Mouse (Mus musculus) adrenal gland, postnatal 10 days (tissue): Measurements from ENCODE around the gene S100a3. TPM values are rescaled to one million over a fixed set of nuclear protein-coding genes. Genes with fewer than 3 reads are reported as not detected.
A peak's percentile ranks its signal among the peaks of the same experiment; 100 is the strongest.

Experiments used
- DNase-seq: peaks from one replicate; pipeline ENCODE4 v3.0.0; 2021; ENCODE audit warnings: mixed read lengths
- total RNA-seq, 2 experiments: library from RNA; stranded (reverse); gene quantifications; 2 replicates each; pipeline ENCODE4 v1.2.3; 2021

S100a3 gene
- total RNA-seq, 2 experiments from 2014 or later = not detected

DNA sequence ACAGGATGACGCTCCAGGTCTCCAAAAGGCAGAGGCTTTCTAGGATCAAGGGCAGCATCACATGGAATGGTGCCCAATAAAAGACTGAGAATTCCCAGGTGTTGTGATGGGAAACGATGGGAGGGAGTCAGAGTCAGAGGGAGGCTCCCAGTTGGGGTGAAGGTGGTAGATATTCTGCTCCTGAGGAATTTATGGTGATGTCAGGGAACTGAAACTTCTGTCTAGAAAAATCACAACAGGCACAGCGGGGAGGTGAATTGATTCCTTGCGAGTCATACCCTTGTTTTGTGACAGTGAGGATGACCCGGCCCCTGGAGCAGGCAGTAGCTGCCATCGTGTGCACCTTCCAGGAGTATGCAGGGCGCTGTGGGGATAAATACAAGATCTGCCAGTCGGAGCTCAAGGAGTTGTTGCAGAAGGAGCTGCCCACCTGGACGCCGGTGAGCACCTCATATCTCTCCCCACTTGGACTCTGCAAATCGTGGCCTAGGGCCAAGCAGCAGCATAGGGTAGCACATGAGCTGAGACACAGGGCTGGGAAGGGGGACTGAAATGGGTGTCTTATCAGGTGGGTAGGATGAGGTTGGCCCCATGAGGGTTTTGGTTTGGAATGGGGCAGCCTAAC, 41.2 kb downstream of the S100a3 start, which contains the start of gene Gm42674:
Gm42674 (plus strand) TSS at position 419 of the 625 bp plus-strand sequence.
- DNase-seq = no peak

DNA sequence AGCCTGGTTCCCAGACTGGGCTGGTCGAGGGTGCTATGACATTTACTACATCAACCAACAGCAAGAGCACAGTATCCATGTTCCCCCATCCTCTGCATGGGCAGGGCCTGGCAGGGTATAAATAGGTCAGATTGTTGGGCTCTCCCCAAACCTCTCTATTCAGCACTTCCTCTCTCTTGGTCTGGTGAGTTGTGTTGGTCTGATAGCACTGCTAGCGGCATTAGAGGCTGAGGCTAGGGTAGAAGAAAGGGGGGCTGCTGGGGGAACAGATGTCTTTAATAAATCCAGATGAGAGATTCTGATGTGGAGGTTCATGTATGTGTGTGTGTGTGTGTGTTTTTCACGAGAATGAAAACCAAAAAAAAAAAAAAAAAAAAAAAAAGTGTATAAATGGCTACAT, 43.2 kb downstream of the S100a3 start, which contains the start of gene S100a4:
S100a4 (plus strand) TSS at position 149 of the 400 bp plus-strand sequence.
- no peak for DNase-seq

DNA sequence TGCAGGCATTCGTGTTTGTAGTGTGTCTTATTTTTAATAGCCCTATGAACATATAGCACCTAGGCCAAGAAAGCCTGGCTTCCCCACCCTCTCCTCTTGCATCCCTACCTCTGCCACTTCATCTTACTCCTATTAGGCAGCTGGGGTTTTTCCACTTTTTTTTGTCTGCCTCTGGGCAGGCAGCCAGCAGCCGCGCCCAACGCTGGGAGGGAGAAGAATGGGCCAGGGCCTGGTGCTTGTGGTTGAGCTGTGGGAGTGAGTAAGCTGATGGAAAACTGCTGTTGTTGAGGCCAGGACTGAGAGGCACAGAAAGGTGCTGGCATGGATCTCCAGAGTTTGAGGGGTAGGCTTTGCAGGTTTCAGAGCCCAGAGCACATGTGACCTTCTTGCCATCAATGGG, 44.0 kb downstream of the S100a3 start:
- peak; percentile 86 for DNase-seq

- no peak for DNase-seq
Measured at GRCm38 (mm10) chr3:90605049-90605448, 44.7 kb downstream of the S100a3 start.

DNA sequence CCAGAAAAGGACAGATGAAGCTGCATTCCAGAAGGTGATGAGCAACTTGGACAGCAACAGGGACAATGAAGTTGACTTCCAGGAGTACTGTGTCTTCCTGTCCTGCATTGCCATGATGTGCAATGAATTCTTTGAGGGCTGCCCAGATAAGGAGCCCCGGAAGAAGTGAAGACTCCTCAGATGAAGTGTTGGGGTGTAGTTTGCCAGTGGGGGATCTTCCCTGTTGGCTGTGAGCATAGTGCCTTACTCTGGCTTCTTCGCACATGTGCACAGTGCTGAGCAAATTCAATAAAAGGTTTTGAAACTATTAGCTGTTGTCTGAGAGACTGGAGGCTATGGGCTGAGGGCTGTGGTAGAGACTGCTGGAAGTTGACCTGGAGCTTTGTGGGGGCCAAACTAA, 45.4 kb downstream of the S100a3 start:
- DNase-seq = no peak

DNA sequence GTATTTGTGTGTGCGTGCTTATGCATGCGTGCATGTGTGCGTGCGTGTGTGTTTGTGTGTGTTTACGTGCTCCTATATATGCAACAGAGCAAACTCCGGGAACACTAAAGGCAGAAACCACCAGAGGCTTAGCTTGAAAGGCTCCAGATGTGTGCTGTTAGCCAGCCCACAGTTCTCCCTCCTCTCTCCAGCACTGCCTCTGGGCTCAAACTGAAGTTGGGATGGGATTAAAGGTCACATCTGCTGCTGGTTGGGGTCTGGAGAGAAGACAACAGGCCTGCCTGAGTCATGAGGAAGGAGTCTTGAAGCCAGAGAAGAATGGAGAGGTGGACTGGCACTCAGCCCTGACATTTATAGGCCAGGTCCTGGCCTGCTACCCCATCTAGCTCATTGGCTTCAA, 45.8 kb downstream of the S100a3 start:
- no peak for DNase-seq

GRCm38 (mm10) chr3:90607361-90607760, 47.0 kb downstream of the S100a3 start:
- DNase-seq = no peak

DNA sequence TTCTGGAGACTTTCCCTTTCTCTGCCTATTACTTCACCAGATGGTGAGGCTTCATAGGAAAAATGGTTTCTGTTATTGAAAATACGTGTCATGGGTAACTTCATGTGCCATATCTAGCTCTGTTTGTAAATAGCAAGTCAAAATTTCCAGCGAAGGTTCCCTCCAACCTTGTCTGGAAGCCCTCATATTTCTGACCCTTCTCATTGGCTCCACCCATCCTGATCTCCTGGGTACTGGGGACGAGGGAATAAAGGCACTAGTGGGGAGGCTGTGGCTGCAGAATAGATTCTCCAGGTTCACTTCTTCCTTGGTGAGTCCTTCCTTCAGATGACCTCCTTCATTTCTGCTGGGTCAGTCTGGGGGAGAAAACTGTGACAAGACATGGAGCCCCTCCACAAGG, 47.8 kb downstream of the S100a3 start, which contains the start of gene S100a5:
S100a5 (plus strand) TSS at position 301 of the 400 bp plus-strand sequence.
- no peak for DNase-seq

GRCm38 (mm10) chr3:90609102-90609501, 48.7 kb downstream of the S100a3 start:
- no peak for DNase-seq

DNA sequence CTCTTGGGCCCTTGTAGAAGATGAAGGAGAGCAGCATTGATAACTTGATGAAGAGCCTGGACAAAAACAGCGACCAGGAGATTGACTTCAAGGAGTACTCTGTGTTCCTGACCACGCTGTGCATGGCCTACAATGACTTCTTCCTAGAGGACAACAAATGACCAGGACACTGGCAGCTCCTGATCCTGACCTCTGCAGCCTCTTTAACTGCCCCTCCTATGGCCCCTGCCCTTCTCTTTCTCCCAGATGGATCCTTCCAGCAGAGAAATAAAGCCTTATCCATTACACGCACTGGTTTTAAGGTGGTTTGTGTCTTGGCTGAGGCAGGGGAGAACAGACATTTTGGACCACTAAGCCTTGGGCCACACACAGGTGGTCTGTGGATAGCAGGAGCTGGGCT, 51.1 kb downstream of the S100a3 start:
- DNase-seq = no peak

DNA sequence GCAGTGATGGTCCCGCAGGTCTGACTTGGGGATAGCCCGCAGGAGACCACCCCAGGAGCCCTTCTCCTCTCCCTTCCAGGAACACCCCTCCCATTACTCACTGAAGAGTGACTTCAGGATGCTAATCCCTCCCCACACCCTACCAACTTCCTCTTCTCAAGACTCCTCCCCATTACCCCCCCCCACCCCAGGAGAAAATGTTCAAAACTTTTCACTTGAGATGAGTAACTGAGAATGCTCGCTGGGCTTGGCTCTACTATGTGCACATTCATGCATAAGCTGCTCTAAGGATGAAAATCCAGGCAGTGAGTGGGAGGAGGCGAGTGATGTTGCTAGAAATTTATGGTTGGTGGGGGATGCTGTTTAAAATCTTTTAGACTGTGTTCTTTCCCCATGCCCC, 51.7 kb downstream of the S100a3 start:
- DNase-seq = no peak

DNA sequence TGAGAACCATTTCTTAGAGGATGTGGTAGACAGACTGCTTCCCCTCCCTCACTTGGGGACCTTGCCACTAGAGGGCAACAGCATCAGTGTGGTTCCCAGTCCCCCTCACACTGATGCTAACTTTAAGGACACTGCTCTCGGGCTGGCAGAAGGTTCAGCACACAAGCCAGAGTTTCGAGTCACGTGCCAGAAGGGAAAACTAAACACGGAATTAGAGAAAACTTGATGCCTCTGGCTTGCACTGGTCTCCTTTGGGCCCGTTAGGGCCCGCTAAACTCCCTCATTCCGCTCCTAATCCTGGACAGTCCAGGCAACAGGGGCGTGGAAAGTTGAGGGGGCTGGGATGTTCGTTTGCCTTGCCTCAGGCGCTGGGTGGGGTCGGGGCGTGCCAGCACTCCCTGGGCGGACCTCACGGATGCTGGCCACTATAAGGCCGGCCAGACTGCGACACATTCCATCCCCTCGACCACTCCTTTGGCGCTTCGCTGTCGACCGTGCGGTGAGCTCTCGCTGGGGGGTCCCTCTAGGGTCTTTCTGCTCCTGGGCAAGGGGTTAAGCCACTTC, 52.4 kb downstream of the S100a3 start, which contains the start of gene S100a6:
S100a6 (plus strand) TSS at position 155 of the 564 bp plus-strand sequence.
- DNase-seq = peak; percentile 61

GRCm38 (mm10) chr3:90613461-90614147, 53.2 kb downstream of the S100a3 start:
- DNase-seq = no peak

- DNase-seq = no peak
Measured at GRCm38 (mm10) chr3:90614148-90614530, 53.8 kb downstream of the S100a3 start.

DNA sequence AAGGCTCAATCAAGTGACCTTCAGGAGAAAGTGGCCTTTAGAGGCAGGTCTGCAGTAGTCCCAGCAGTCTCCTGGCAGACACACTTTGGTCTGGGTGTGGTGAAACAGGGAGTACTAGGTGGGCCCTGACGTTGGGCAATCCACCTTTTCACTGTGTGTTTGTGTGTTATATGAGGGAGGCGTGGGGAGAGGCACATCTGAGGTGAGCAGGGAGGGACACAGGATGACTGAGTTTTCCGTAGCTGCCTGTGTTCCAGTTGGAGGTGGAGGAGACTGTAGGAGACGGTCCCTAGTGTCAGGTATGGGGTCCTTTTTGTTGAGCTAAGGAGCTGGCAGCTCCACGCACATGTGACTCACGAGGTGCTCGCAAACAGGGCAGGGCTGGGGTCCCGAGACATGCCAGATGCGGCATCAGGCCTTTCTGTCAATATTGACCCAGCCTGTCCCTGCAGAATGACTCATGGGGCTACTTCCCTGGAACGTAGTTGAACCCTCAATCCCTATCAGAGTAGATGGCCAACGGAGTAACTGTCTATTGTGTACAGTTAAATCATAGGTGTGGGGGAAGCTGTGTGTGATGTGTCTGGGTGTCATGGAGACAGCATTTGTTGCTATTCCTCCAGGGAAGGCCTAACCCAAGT, 54.4 kb downstream of the S100a3 start:
- no peak for DNase-seq

DNA sequence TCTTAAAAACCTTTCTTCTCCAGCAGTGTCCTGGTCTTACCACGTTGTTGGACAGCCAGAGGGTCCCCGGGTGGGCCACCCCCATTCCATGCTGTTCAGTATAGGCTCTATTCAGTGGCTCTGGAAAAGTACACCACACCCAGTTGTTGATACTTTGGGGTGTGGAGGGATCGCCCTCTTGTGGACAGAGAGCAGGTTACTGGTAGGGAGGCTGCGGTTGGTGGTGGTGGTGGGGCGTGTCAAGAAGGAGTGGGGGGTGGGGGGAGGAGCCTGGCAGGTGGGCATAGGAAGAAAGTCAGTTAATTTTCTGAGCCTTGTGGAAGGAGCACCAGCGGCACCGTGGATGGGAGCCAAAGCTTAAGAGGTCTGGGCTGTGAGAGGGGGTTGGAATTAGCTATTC, 55.0 kb downstream of the S100a3 start:
- peak; percentile 84 for DNase-seq

- no peak for DNase-seq
Measured at GRCm38 (mm10) chr3:90615911-90616310, 55.5 kb downstream of the S100a3 start.

GRCm38 (mm10) chr3:90617586-90617985, 57.2 kb downstream of the S100a3 start:
- DNase-seq = no peak

GRCm38 (mm10) chr3:90621552-90621951, 61.2 kb downstream of the S100a3 start:
- DNase-seq = no peak

DNA sequence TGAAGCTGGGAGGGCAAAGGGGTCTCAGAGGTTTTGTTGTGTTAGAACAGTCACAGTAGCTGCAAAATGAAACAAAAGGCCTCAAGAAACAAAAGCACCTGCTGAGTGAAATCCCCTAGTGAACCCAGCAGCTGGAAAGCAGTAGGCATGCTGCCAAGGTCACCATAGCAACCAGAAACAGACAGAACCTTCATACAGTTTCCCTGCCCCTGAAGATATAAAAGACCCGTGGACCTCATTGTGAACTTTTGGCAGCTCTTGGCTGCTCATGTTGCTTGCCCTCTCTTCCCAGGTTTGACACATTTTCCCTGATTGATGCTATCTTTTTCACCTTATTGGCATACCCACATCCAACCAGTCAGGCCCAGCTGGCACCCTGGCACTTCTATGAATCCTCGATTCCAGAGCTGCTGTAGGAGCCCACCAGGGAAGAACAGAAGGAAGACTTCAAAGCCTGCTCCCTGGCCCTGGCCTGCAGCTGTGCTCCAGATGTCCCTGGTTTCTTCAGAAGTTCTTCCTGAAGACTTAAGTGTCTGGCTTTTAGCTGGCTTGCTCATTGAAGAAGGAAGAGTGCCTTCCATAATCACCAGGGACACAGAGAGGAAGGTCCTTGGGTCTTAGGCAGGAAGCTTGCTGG, 63.2 kb downstream of the S100a3 start:
- peak; percentile 80 for DNase-seq

DNA sequence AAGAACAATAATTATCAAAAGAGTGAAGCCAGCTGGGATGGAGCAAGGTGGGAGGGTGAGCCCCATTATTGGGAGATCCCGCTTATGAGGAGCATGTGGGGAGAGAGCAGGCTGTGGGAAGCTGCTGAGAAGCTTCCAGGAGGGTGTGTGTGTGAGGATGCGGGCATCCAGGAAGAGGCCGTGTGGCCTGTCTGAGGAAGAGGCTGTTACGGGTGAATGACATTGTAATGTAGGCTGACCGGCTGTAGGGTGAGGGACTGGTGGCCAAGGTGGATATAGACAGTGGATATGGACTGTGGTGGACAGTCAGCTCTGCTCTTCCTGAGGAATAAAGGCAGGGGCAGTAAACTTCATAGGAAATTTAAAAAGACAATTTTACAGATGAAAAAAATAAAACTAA, 65.1 kb downstream of the S100a3 start:
- no peak for DNase-seq

- no peak for DNase-seq
Measured at GRCm38 (mm10) chr3:90626266-90627021, 66.1 kb downstream of the S100a3 start.
